Mouse (Mus musculus) heart, postnatal 25 days (tissue): ENCODE data around the gene Dop1a. TPM values are rescaled to one million over a fixed set of nuclear protein-coding genes. Genes with fewer than 3 reads are reported as not detected.

Experiments used
- DNase-seq: peaks from one replicate; pipeline ENCODE4 v3.0.0; 2022; ENCODE audit warnings: low spot score
- intact Hi-C: fragments of 180-260 bp; cut with DNase I; formaldehyde crosslinking; loops from one replicate; pipeline ENCODE4 v1.15.1; 2025
- total RNA-seq, 2 experiments: library from RNA; stranded (reverse); gene quantifications; 2 replicates each; pipeline ENCODE4 v1.2.3; 2021

Dop1a gene
- total RNA-seq, 2 experiments from 2014 or later, result 18.6 to 20.6 TPM

DNA sequence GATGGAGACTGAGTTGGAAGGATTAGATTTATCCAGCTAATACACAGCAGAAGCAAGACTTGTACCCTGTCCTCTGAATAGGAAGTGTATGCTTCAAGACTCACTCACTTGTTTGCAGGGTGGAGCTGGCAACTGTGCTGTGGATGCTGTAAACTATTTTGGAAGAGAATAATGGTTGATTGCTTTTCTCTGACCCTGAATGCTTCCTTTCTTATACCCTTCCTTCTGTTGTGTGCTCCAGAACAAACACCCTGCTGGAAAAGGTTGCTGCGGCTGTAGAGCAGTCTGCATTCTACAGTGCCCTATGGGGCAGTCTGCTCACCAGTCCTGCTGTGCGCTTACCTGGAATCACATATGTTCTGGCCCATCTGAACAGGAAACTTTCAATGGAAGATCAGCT is 24.8 kb downstream of the Dop1a start:
- DNase-seq, result no peak
- intact Hi-C loops, result no loop called here

DNA sequence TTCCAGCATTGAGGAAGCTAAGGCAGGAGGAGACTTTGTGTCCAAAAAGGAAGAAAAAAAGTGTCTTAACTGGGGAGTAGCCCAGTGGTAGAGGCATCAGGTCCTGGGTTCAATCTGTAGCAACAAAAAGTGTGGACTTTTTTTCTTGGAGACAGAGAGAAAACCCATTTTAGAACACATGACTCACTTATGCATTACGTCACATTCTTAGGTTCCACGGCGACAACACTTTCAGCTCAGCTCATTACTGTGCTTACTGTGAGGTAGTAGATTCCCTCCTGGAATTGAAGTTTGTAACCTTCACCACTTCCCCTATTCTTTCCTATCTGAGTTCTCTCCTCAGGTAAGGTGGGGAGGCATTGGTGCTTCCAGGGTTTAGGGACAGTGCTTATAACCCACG is 29.3 kb downstream of the Dop1a start:
- no peak for DNase-seq

DNA sequence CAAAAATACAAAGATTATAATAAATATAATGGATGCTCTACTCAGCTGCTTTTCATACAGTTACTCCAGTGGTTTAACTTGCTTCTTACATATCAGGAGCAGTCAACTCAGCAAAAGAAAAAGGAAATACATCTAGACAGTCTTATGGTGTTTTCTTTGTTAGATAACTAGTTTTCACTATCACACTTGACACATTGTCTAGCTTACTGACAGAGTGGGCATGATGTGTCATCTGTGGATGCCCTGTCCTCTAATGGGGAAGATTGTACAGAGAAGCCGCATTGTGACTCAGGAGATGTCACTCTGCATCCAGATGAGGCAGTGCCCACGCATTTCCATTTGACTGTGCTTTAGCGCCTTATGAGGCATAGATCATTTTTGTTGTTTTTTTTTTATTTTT is 32.1 kb downstream of the Dop1a start:
- intact Hi-C loops, result no loop called here
- DNase-seq, result no peak

More for the DNA sequence above, 29.3 kb downstream of the Dop1a start:
- intact Hi-C loops, result no loop called here

DNA sequence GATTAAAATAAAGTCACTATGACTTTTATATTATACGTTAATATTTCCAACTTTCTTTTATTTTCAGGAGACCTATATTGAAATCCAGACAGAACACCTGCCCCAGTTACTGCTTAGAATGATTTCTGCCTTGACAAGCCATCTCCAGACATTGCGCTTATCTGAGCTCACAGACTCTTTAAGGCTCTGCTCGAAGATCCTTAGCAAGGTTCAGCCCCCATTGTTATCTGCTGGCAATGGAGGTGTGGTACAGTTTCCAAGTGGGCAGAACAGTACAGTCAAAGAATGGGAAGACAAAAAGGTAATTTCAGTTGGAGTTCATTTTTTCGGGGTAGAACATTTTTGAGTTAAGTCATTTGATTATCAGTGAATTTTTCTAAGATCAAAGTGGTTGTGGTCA is 40.5 kb downstream of the Dop1a start:
- no peak for DNase-seq
- intact Hi-C loops, result no loop called here

GRCm38 (mm10) chr9:86513733-86514132 is 46.8 kb downstream of the Dop1a start:
- intact Hi-C loops, result no loop called here
- DNase-seq, result peak; percentile 1

DNA sequence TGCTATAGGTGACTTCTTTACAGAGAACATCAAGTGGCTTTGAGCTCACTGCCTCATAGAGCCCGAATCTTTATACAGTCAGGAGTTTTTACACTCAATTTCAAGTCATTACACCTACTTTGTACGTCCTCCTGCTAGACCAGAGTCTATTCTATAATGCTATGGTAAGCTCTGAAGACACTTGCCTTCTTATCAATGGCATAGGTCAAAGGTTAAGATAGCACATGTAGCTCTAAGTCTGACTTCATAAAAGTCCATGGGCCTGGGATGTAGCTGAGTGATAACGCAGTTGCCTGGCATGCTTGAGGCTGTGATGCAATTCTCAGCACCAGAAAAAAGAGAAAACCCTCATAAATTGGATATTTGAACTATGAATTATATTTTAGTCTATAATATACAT is 47.4 kb downstream of the Dop1a start:
- intact Hi-C loops, result no loop called here

GRCm38 (mm10) chr9:86514798-86515197 is 47.8 kb downstream of the Dop1a start:
- intact Hi-C loops, result loop anchor here (5.0 kb wide), 1 partner anchor 48 kb away; no protein-coding TSS in a partner anchor
- peak; percentile 4 for DNase-seq

More for the DNA sequence above, 47.4 kb downstream of the Dop1a start:
- no peak for DNase-seq

DNA sequence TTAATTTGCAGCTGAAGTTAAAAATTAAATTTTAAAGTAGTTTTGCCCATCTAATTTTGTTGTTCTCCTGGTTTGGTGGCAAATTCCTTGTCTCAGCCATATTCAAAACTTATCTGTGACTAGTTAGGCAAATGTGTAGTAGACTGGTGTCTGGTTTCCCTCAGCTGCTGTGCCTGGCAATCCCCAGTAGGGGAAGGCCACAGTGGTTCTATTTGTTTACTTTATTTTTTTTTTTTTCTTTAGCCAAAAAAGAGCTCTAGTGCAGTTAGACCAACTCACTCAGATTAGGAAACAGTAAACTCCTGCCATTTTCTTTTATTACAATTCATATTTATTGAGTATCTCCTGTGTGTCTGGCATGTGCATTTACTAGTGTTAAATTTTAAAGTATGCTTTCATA is 55.4 kb downstream of the Dop1a start:
- intact Hi-C loops, result no loop called here
- no peak for DNase-seq

GRCm38 (mm10) chr9:86525600-86525999 is 58.6 kb downstream of the Dop1a start:
- intact Hi-C loops, result no loop called here
- no peak for DNase-seq

- intact Hi-C loops, result no loop called here
These were observed 67.1 kb downstream of the Dop1a start for GRCm38 (mm10) chr9:86534071-86534470.

GRCm38 (mm10) chr9:86543451-86543850 is 76.5 kb downstream of the Dop1a start:
- intact Hi-C loops, result no loop called here
- no peak for DNase-seq

More at GRCm38 (mm10) chr9:86534071-86534470, 67.1 kb downstream of the Dop1a start:
- DNase-seq, result no peak

- intact Hi-C loops, result no loop called here
- no peak for DNase-seq
These were observed 77.6 kb downstream of the Dop1a start for GRCm38 (mm10) chr9:86544559-86544958.

DNA sequence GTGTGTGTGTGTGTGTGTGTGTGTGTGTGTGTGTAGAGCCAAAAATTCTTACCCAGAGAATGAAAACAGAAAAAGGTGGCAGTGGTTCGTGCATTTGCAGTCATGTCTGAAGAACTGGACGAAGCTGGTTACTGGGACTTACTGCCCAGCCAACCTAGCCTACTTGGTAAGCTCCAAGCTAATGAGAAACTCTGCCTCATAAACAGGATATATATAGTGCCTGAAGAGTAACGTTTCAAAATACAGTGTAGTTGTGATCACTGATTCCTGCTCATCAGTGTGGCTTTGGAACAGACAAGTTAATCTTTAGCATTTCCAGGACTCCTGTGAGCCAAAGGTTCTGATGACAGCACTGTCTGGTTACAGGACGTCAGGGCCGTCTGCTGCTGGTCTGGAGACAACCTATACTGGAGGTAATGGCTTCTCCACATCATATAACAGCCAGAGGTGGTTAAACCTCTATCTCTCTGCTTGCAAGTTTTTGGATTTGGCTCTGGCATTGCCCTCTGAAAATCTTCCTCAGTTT is 82.7 kb downstream of the Dop1a start:
- DNase-seq, result no peak
- intact Hi-C loops, result no loop called here

GRCm38 (mm10) chr9:86550717-86551116 is 83.8 kb downstream of the Dop1a start:
- intact Hi-C loops, result no loop called here
- no peak for DNase-seq

GRCm38 (mm10) chr9:86553886-86554285 is 86.9 kb downstream of the Dop1a start:
- DNase-seq, result no peak
- intact Hi-C loops, result no loop called here

DNA sequence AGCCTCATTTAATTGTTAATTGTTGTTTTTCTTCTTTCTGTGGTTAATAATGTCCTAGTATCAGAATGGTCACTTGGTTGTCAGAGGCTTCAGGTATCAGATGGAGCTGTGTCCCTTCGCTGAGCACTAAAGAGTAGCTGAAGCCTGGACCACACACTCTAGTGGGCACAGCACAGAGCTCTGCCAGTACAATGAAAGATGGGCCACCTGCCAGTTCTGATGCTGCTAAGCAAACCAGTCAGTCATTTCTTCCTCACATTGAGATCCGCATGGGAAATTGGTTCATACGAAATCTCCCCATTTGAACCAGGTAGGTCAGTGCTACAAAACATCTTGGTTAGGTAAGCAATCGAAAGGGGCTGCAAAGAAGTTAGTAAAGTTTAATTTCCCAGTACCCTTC is 87.7 kb downstream of the Dop1a start:
- intact Hi-C loops, result no loop called here
- no peak for DNase-seq

DNA sequence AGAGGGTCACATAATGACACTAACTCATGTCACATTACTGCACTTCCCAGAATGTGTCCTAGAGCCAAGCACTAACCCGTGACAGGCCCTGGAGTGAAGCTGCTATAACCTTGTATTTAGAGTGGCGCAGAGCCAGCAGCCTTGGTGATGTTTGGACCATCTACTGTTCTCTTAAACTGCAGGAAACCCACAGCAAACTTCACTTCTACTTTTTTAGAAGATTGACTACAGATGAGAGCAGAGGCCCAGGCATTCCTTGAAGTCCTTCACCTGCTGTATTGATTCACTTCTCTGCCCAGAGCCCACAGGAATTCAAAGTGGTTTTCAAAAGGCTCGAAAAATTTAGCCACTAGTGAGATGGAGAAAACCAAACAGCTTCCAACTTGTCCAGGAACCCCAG is 93.6 kb downstream of the Dop1a start:
- DNase-seq, result no peak
- intact Hi-C loops, result loop anchor here (5.0 to 10.0 kb wide), 2 partner anchors 43 to 786 kb away; no protein-coding TSS in a partner anchor

DNA sequence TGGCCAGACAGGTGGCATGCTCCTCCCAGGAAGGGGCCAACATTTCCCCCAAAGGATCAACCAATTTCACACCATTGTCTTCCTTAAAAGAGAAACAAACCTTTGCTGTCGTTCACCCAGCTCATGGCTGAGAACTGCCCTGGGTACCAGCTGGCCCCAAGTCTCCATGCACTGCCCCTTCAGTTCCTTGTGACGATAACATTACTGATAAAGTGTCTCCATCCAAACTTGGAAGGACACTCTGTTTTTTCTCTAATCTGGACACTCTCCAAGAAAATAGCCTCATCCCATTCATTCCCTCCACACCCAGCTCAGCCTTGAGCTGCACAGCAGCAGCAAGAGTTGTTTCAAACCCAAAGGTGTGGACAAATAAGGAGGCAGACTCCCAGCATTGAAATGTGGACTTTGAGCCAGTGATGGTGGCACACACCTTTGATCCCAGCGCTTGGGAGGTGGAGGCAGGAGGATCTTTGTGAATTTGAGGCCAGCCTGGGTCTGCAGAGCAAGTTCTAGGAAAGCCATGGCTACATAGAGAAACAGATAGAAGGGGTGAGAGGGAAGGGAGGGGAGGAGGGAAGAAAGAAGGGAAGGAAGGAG is 102.5 kb downstream of the Dop1a start:
- intact Hi-C loops, result loop anchor here (10.0 kb wide), 1 partner anchor 795 kb away; no protein-coding TSS in a partner anchor
- no peak for DNase-seq

- intact Hi-C loops, result no loop called here
- DNase-seq, result no peak
These were observed 103.4 kb downstream of the Dop1a start for GRCm38 (mm10) chr9:86570261-86570890.

GRCm38 (mm10) chr9:86570946-86571345 is 104.0 kb downstream of the Dop1a start:
- no peak for DNase-seq
- intact Hi-C loops, result no loop called here

- peak; percentile 89 for DNase-seq
- intact Hi-C loops, result loop anchor here (2.0 kb wide), 1 partner anchor 105 kb away; the partner anchor contains the start of gene Dop1a
These were observed 104.7 kb downstream of the Dop1a start, which contains the start of the genes Pgm3 and Rwdd2a for GRCm38 (mm10) chr9:86571540-86572135. Gene Pgm3 (minus strand): TSS chr9:86571842. Gene Rwdd2a (plus strand): TSS chr9:86571991.
